Mouse (Mus musculus) heart, embryonic 14.5 days (tissue): ENCODE measurements around the gene Sidt1. TPM values are rescaled to one million over a fixed set of nuclear protein-coding genes. Genes with fewer than 3 reads are reported as not detected.

ENCODE experiments used
- ATAC-seq: fragments of 200-750 bp; cut with Nextera tagmentation; 2 replicates; pipeline ENCODE4 v1.8.0; 2017; ENCODE audit warnings: low read depth, moderate TSS enrichment; ENCODE audit not compliant: insufficient number of reproducible peaks, insufficient read depth, low FRiP score
- H3K27ac ChIP-seq, 2 experiments: fragments of 200-500 bp in 1 of 2; fragments of 300-500 bp in 1 of 2; sonication (generic) in 1 of 2; replicated peaks in 1 of 2; 2 replicates each; pipeline ENCODE4 v1.5.1; 2012 to 2014; ENCODE audit warnings: low read depth in 2 of 2, low read length in 2 of 2, control low read depth in 1 of 2, mild to moderate bottlenecking in 1 of 2, mixed read lengths in 1 of 2; ENCODE audit not compliant: control insufficient read depth in 1 of 2, insufficient read depth in 1 of 2
- H3K27me3 ChIP-seq: fragments of 300-500 bp; sonication (generic); 2 replicates; pipeline ENCODE4 v1.6.1; 2014; ENCODE audit warnings: mild to moderate bottlenecking, low read length, control low read depth; ENCODE audit not compliant: control insufficient read depth, insufficient read depth
- H3K36me3 ChIP-seq: fragments of 300-500 bp; sonication (generic); 2 replicates; pipeline ENCODE4 v1.6.1; 2014; ENCODE audit warnings: mild to moderate bottlenecking, control low read depth, low read length, mixed read lengths; ENCODE audit not compliant: control insufficient read depth, insufficient read depth
- H3K4me1 ChIP-seq, 2 experiments: fragments of 200-500 bp in 1 of 2; fragments of 300-500 bp in 1 of 2; sonication (generic) in 1 of 2; 2 replicates each; pipeline ENCODE4 v1.6.1; 2012 to 2014; ENCODE audit warnings: low read length in 2 of 2, control low read depth in 1 of 2, mixed read lengths in 1 of 2; ENCODE audit not compliant: control insufficient read depth in 2 of 2, insufficient read depth in 2 of 2
- H3K4me2 ChIP-seq: fragments of 300-500 bp; sonication (generic); 2 replicates; pipeline ENCODE4 v1.6.1; 2014; ENCODE audit warnings: mild to moderate bottlenecking, low read length
- H3K4me3 ChIP-seq, 2 experiments: fragments of 200-500 bp in 1 of 2; fragments of 300-500 bp in 1 of 2; sonication (generic) in 1 of 2; 2 replicates each; pipeline ENCODE4 v1.5.1; 2012 to 2014; ENCODE audit warnings: low read length in 2 of 2, mild to moderate bottlenecking in 2 of 2, control low read depth in 1 of 2, low read depth in 1 of 2, moderate library complexity in 1 of 2; ENCODE audit not compliant: control insufficient read depth in 1 of 2, insufficient read depth in 1 of 2
- H3K9ac ChIP-seq: fragments of 300-500 bp; sonication (generic); 2 replicates; pipeline ENCODE4 v1.6.1; 2014; ENCODE audit warnings: mild to moderate bottlenecking, low read length
- H3K9me3 ChIP-seq: fragments of 300-500 bp; sonication (generic); 2 replicates; pipeline ENCODE4 v1.6.1; 2016; ENCODE audit warnings: low read length, control low read depth; ENCODE audit not compliant: control insufficient read depth
- WGBS: fragments of 180-500 bp; shearing (Covaris S2); extraction: QIAGEN DNeasy Blood & Tissue Kit; methylation state at CpG from one replicate; pipeline ENCODE4 v1.1.7; 2014; 5-methylcytosine and 5-hydroxymethylcytosine counted together
- polyA plus RNA-seq: library from polyadenylated mRNA; unstranded; fragments of >200 nt; fragmentation: Nextera tagmentation; extraction: Ambion mirVana; gene quantifications from 2 replicates; pipeline ENCODE4 v1.2.1, GENCODE M21; 2014

The Sidt1 gene
- polyA plus RNA-seq, 1 experiment from 2014 or later: not detected

DNA sequence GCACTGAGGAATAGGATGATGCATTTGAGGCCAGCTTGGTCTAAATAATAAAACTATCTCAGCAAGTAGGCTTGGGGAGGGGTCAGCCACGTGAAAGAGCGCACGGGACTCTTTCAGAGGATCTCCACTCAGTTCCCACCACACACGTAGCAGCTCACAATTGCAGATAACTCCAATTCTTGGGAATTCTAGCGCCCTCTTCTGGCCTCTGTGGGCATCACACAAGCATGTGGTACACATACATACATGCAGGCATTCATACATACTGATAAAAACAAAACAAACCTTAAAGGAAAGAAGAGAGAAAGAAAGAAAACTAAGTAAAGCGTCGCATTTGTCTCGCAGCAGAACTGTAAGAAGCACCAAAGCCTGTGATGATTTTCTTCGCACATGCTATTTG lies 2.3 kb downstream of the Sidt1 start:
- Histone ChIP-seq H3K9me3 (no peaks in the 10 kb centered on the region), H3K27me3 (peaks cover 35% of the 10 kb centered on the region), H3K27ac (no peak overlapping the region), H3K4me1 (peaks cover 0 to 7% of the 10 kb centered on the region in 2 experiments; a peak in 1 of 4 replicates), H3K4me3 (no peak overlapping the region), H3K9ac (no peak overlapping the region), H3K4me2 (no peak overlapping the region), H3K36me3 (no peaks in the 10 kb centered on the region)
- ATAC-seq: no peak
- 79% methylated on average over 9 of the region's 9 CpGs for WGBS

DNA sequence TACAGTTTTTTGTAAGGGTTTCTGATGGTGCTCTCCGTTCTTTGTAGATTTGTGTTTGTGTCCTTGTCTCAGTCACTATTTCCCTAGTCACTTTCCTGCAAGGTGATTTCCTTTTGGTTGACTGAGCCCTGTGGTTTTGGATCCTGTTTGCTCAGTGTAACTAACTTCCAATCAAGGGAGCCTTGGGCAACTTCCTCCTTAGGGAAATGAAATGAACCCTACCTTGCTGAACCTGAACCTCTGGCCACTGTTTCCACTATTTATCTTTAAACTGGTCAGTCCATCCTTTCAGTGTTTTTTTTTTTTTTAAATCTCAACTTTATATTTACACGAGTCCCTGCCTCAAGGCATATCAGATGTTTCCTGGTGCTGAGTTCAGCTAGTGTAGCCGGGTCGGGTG lies 4.4 kb downstream of the Sidt1 start:
- ATAC-seq: no peak

DNA sequence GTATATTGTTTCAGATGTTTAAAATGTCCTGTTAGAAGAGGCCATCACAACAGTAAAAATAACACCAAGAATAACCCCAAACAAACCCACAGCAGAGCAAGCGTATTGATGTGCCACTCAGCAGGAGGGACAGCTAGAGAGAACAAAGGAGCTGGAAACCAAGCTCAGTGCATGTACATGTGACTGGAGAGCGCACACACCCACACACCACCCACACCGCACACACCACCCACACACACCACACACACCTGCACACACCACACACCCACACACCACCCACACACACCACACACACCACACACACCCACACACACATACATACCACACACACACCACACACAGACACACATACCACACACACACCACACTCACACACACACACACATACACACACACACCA lies 12.8 kb downstream of the Sidt1 start:
- Histone ChIP-seq H3K9ac (no peak overlapping the region), H3K27me3 (no peaks in the 10 kb centered on the region), H3K9me3 (no peaks in the 10 kb centered on the region), H3K36me3 (no peaks in the 10 kb centered on the region), H3K27ac (no peak overlapping the region), H3K4me1 (no peaks in the 10 kb centered on the region), H3K4me2 (no peak overlapping the region), H3K4me3 (no peak overlapping the region)
- 75% methylated on average over 3 of the region's 3 CpGs for WGBS
- no peak for ATAC-seq

More for the DNA sequence above, 4.4 kb downstream of the Sidt1 start:
- Histone ChIP-seq H3K4me2 (no peak overlapping the region), H3K27me3 (peaks cover 32% of the 10 kb centered on the region), H3K4me1 (peaks cover 0 to 7% of the 10 kb centered on the region in 2 experiments; a peak in 1 of 4 replicates), H3K9me3 (no peaks in the 10 kb centered on the region), H3K36me3 (no peaks in the 10 kb centered on the region), H3K4me3 (no peak overlapping the region), H3K9ac (no peak overlapping the region), H3K27ac (no peak overlapping the region)
- WGBS: 57% methylated on average over 4 of the region's 4 CpGs

DNA sequence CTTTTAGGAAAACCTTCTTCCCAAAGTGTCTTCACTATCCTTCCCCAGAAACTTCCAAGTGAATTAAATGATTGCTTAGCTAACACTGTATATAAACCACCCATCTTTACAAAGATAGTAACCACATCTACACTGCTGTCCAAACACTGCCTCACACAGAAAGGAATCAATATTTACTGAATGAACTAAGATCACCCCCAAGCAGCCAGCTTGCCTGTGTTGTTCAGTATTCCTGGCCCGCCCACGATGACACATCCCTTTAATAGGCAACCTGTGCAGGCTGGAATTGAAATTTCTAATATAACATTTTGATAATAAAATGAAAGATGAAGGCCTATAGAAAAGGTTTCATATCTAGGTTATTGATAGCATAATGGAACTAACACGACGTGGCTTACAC lies 16.6 kb downstream of the Sidt1 start:
- peaks cover 0 to 11% of the 10 kb centered on the region in 2 experiments; a peak in 1 of 4 replicates for H3K4me1 ChIP-seq
- 86% methylated on average over 4 of the region's 4 CpGs for WGBS
- ATAC-seq: no peak

DNA sequence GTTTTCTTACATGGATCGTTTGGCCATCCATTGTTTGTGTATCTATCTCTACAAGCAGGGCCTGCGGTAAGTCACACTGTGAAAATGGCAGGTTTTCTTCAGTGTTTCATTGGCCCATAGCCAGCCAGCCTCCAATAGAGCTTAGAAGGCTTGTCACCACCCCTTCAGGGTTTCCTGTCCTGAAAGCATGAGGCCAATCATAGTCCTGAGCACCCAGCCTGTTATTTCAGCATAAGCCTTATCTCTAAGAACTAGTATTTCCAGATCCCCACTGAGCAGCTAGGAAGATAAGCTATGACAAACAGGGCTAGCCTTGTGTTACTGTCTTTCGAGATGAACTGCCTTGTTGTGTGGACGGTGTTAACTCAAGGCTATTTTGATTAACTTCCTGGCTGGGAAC lies 19.6 kb downstream of the Sidt1 start:
- Histone ChIP-seq H3K27me3 (no peaks in the 10 kb centered on the region), H3K4me3 (no peak overlapping the region), H3K9ac (no peak overlapping the region), H3K9me3 (no peaks in the 10 kb centered on the region), H3K36me3 (no peaks in the 10 kb centered on the region), H3K4me1 (peaks cover 0 to 11% of the 10 kb centered on the region in 2 experiments; a peak in 1 of 4 replicates), H3K27ac (no peak overlapping the region), H3K4me2 (no peak overlapping the region)
- WGBS: 8% methylated on average over 4 of the region's 4 CpGs
- ATAC-seq: no peak

More for the DNA sequence above, 16.6 kb downstream of the Sidt1 start:
- no peak overlapping the region for H3K4me2 ChIP-seq
- no peak overlapping the region for H3K9ac ChIP-seq
- no peak overlapping the region for H3K4me3 ChIP-seq
- H3K9me3 ChIP-seq: no peaks in the 10 kb centered on the region
- H3K27me3 ChIP-seq: no peaks in the 10 kb centered on the region
- no peak overlapping the region for H3K27ac ChIP-seq
- H3K36me3 ChIP-seq: no peaks in the 10 kb centered on the region

DNA sequence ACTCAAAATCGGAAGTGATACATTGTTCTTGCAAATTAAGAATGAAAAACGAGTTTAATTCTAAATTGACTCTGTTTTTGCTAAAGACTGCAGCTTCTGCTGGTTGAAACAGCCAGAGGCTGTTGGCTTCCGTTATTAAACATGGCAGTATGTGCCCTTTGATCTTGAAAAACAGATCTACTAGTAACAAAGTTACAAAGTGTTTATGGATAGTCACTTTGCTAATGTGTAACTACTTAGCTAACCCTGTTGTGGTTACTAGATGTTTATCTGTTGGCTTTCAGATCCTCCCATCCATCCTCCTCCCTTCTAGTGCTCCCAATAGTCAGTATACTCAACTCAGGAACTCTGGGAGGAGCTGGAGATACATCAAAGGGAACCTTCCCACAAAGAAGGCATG lies 27.4 kb downstream of the Sidt1 start:
- no peaks in the 10 kb centered on the region for H3K9me3 ChIP-seq
- ATAC-seq: no peak
- H3K4me3 ChIP-seq: no peak overlapping the region
- H3K27ac ChIP-seq: no peak overlapping the region
- H3K9ac ChIP-seq: no peak overlapping the region
- no peaks in the 10 kb centered on the region for H3K4me1 ChIP-seq
- no peaks in the 10 kb centered on the region for H3K27me3 ChIP-seq
- H3K36me3 ChIP-seq: no peaks in the 10 kb centered on the region
- H3K4me2 ChIP-seq: no peak overlapping the region
- 49% methylated on average over 3 of the region's 3 CpGs for WGBS

DNA sequence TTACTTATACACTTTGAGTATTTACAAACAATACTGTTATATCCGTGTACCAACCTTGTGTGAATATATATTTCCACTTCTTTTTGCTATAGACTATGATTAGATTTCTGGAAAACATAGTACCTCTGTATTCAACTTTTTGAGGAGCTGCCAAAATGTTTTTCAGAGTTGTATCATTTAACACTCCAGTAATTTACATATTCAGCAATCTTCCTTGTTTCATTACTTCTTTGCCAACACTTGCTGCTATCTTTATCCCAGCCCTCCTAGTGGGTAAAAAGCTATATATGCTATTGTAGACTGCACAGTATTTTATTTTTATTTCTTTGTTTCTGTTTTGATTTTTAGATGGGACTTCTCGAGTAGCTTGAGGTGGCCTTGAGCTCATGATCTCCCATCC lies 29.2 kb downstream of the Sidt1 start:
- no peak for ATAC-seq
- no peak overlapping the region for H3K4me3 ChIP-seq
- no peaks in the 10 kb centered on the region for H3K36me3 ChIP-seq
- H3K4me1 ChIP-seq: no peaks in the 10 kb centered on the region
- no peaks in the 10 kb centered on the region for H3K9me3 ChIP-seq
- H3K4me2 ChIP-seq: no peak overlapping the region
- no peak overlapping the region for H3K9ac ChIP-seq
- H3K27me3 ChIP-seq: no peaks in the 10 kb centered on the region
- H3K27ac ChIP-seq: no peak overlapping the region
- 65% methylated on average over 2 of the region's 2 CpGs for WGBS

DNA sequence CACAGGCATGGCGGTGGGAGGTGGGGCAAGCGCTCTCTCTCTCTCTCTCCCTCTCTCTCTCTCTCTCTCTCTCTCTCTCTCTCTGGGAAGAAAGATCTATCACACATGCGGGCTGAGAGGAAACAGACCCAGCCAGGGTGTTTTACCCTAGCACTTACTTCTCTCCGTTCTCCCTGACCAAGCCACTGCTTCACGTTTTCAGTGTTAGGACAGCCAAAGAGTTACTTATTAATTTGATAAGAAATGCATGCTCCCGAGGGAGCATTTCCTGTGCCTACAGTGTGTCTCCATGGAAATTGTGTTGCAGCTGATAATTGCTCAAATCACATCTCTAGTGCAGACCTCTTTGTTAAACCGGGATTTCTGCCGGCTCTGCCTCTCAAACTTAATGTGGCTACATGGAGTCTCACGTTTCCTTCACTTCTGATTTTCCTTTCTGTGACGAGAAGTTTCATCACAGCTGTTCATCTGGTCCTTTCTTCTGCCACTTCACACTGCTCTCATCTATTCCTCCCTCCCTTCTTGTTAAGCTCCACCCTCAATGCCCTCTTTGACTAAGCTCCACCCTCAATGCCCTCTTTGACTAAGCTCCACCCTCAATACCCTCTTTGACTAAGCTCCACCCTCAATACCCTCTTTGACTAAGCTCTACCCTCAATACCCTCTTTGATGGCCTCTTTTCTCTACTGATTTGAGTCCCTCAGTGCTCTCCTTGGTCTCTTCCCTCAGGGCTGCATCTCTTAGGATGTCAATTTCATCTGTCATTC lies 30.7 kb downstream of the Sidt1 start:
- Histone ChIP-seq H3K9me3 (no peaks in the 10 kb centered on the region), H3K4me1 (no peaks in the 10 kb centered on the region), H3K27me3 (no peaks in the 10 kb centered on the region), H3K4me3 (no peak overlapping the region), H3K36me3 (no peaks in the 10 kb centered on the region), H3K4me2 (no peak overlapping the region), H3K9ac (no peak overlapping the region), H3K27ac (no peak overlapping the region)
- ATAC-seq: no peak
- 41% methylated on average over 10 of the region's 10 CpGs for WGBS
